ENCODE assay signal across 8 mouse cellular contexts in the genomic region with DNA sequence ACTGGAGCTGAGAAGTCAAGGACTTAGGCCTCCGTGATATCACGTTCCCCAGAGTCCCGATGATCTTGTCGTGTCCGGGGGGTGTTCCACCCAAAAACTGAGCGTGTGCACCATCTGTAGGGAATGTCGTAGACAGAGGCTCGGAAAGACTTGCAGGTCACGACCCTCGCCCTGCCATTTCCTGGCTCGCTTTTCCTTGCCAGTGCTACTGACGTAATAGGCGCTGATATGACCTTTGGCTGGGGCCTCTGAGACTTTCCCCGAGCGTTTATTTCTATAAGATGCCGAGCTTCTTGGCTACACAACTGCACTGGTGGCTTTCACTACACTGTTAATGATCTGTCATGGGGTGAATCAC. TPM values are rescaled to one million over a fixed set of nuclear protein-coding genes. Genes with fewer than 3 reads are reported as not detected.
A peak's percentile ranks its signal among the peaks of the same experiment; 100 is the strongest.
DNase-seq lines count a peak whose midpoint lies in the region; ATAC-seq lines count a peak whose summit lies in the region.

No protein-coding gene starts in this region.

- peak overlapping the region; percentile 63 for H3K4me3 ChIP-seq in heart, embryonic 15.5 days
- H3K4me3 ChIP-seq in hindbrain, embryonic 13.5 days = peak overlapping the region; percentile 47
- peak overlapping the region; percentile 32 for H3K4me3 ChIP-seq in midbrain, embryonic 11.5 days (ENCODE audit: low read depth, low read length)

- DNase-seq in heart, postnatal 4 days = no peak
- no peak for DNase-seq in midbrain, embryonic 11.5 days (ENCODE audit: low spot score, missing footprints)
- no peak for DNase-seq in adrenal gland, adult 18-20 months (ENCODE audit: low spot score in 2 of 2)
- no peak for DNase-seq in ovary, postnatal 14 days (ENCODE audit: low spot score)
- no peak for DNase-seq in right cerebral cortex, postnatal 10 days (ENCODE audit: low spot score in 2 of 2)

- no peaks in the 10 kb centered on the region for H3K27me3 ChIP-seq in heart, embryonic 15.5 days
- H3K27me3 ChIP-seq in hindbrain, embryonic 13.5 days = peaks cover 2% of the 10 kb centered on the region; the same call in 1 of the 2 replicates
- H3K27me3 ChIP-seq in midbrain, embryonic 11.5 days (ENCODE audit: control insufficient read depth, insufficient read depth, low read length) = no peaks in the 10 kb centered on the region

- peak overlapping the region; percentile 83 for H3K27ac ChIP-seq in heart, embryonic 15.5 days
- H3K27ac ChIP-seq in hindbrain, embryonic 13.5 days = peak overlapping the region; percentile 85
- peak overlapping the region; percentile 40; the same call in 1 of the 2 replicates for H3K27ac ChIP-seq in midbrain, embryonic 11.5 days (ENCODE audit: low read depth, low read length)

- no peak for ATAC-seq in heart, embryonic 15.5 days (replicated peaks; ENCODE audit: insufficient number of reproducible peaks, insufficient read depth, low FRiP score, low read depth)
- peak; percentile 20 for ATAC-seq in activated CD4-positive, CD25-positive, alpha-beta regulatory T cell, adult 4 months
- peak; percentile 21; the same call in 1 of the 2 replicates for ATAC-seq in hindbrain, embryonic 13.5 days (ENCODE audit: low FRiP score)
- ATAC-seq in midbrain, embryonic 11.5 days (ENCODE audit: low FRiP score) = no peak

- peak overlapping the region; percentile 64 for H3K9ac ChIP-seq in heart, embryonic 15.5 days
- peak overlapping the region; percentile 71 for H3K9ac ChIP-seq in hindbrain, embryonic 13.5 days
- peak overlapping the region; percentile 63 for H3K9ac ChIP-seq in midbrain, embryonic 11.5 days (ENCODE audit: low read length)

- peaks cover 10% of the 10 kb centered on the region for H3K4me1 ChIP-seq in heart, embryonic 15.5 days (replicated peaks)
- H3K4me1 ChIP-seq in hindbrain, embryonic 13.5 days (replicated peaks) = peaks cover 11% of the 10 kb centered on the region
- peaks cover 6% of the 10 kb centered on the region; the same call in 1 of the 2 replicates for H3K4me1 ChIP-seq in midbrain, embryonic 11.5 days (ENCODE audit: control insufficient read depth, insufficient read depth, low read length)

- H3K4me2 ChIP-seq in heart, embryonic 15.5 days = peak overlapping the region; percentile 86
- H3K4me2 ChIP-seq in hindbrain, embryonic 13.5 days = peak overlapping the region; percentile 82
- H3K4me2 ChIP-seq in midbrain, embryonic 11.5 days = peak overlapping the region; percentile 53

- WGBS in heart, embryonic 15.5 days = 5% methylated on average over 16 of the region's 16 CpGs
- WGBS in hindbrain, embryonic 13.5 days = 12% methylated on average over 16 of the region's 16 CpGs
- WGBS in midbrain, embryonic 11.5 days = 12% methylated on average over 16 of the region's 16 CpGs

- H3K36me3 ChIP-seq in heart, embryonic 15.5 days = no peaks in the 10 kb centered on the region
- no peaks in the 10 kb centered on the region for H3K36me3 ChIP-seq in hindbrain, embryonic 13.5 days
- no peaks in the 10 kb centered on the region for H3K36me3 ChIP-seq in midbrain, embryonic 11.5 days (ENCODE audit: control insufficient read depth, insufficient read depth, low read length)

- no peaks in the 10 kb centered on the region for H3K9me3 ChIP-seq in heart, embryonic 15.5 days (replicated peaks)
- H3K9me3 ChIP-seq in hindbrain, embryonic 13.5 days = no peaks in the 10 kb centered on the region
- H3K9me3 ChIP-seq in midbrain, embryonic 11.5 days (ENCODE audit: control insufficient read depth, low read length) = no peaks in the 10 kb centered on the region

RNA-seq across cellular contexts. Expression of gene Zfp324, which starts 15.8 kb away (rescaled TPM):
- polyA plus RNA-seq in heart, embryonic 15.5 days (2015; fragmentation: Nextera tagmentation; extraction: Ambion mirVana) = 5.2 and 7.5 TPM in 2 replicates
- total RNA-seq in heart, postnatal 4 days (2021) = 1 to 10 TPM; 4.9 to 5.4 TPM
- 1 to 10 TPM; 2.4 to 3.4 TPM for polyA plus RNA-seq in activated CD4-positive, CD25-positive, alpha-beta regulatory T cell, adult 4 months (2017; shearing (Covaris generic))
- polyA plus RNA-seq in hindbrain, embryonic 13.5 days (2015; fragmentation: Nextera tagmentation; extraction: Ambion mirVana) = 13.6 and 13.7 TPM in 2 replicates
- 7.8 TPM in 2 replicates for polyA plus RNA-seq in midbrain, embryonic 11.5 days (2014; fragmentation: Nextera tagmentation; extraction: Ambion mirVana)
- 1 to 10 TPM; 8.4 to 9.5 TPM for total RNA-seq in adrenal gland, adult 18-20 months (2021)

RNA-seq across cellular contexts. Expression of gene Rnf225, which starts 22.6 kb away (rescaled TPM):
- polyA plus RNA-seq in heart, embryonic 15.5 days (2015; fragmentation: Nextera tagmentation; extraction: Ambion mirVana) = 0.47 and 0.49 TPM in 2 replicates
- under 1 TPM; 0.38 to 0.67 TPM for total RNA-seq in heart, postnatal 4 days (2021)
- not detected for polyA plus RNA-seq in activated CD4-positive, CD25-positive, alpha-beta regulatory T cell, adult 4 months (2017; shearing (Covaris generic))
- 0.70 TPM in 2 replicates for polyA plus RNA-seq in hindbrain, embryonic 13.5 days (2015; fragmentation: Nextera tagmentation; extraction: Ambion mirVana)
- polyA plus RNA-seq in midbrain, embryonic 11.5 days (2014; fragmentation: Nextera tagmentation; extraction: Ambion mirVana) = 0.55 and 0.59 TPM in 2 replicates
- total RNA-seq in adrenal gland, adult 18-20 months (2021) = under 1 TPM; 0.30 to 0.45 TPM

RNA-seq across cellular contexts. Expression of gene Rps5, which starts 27.8 kb away (rescaled TPM):
- 453 and 535 TPM in 2 replicates for polyA plus RNA-seq in heart, embryonic 15.5 days (2015; fragmentation: Nextera tagmentation; extraction: Ambion mirVana)
- total RNA-seq in heart, postnatal 4 days (2021) = 100 to 1,000 TPM; 857 to 895 TPM
- 1,000 to 10,000 TPM; 2,813 to 3,009 TPM for polyA plus RNA-seq in activated CD4-positive, CD25-positive, alpha-beta regulatory T cell, adult 4 months (2017; shearing (Covaris generic))
- polyA plus RNA-seq in hindbrain, embryonic 13.5 days (2015; fragmentation: Nextera tagmentation; extraction: Ambion mirVana) = 661 and 665 TPM in 2 replicates
- polyA plus RNA-seq in midbrain, embryonic 11.5 days (2014; fragmentation: Nextera tagmentation; extraction: Ambion mirVana) = 788 and 866 TPM in 2 replicates
- 100 to 1,000 TPM; 896 to 922 TPM for total RNA-seq in adrenal gland, adult 18-20 months (2021)

RNA-seq across cellular contexts. Expression of gene Zfp446, which starts 27.8 kb away (rescaled TPM):
- polyA plus RNA-seq in heart, embryonic 15.5 days (2015; fragmentation: Nextera tagmentation; extraction: Ambion mirVana) = 5.0 and 6.4 TPM in 2 replicates
- total RNA-seq in heart, postnatal 4 days (2021) = 1 to 10 TPM; 3.3 to 4.3 TPM
- polyA plus RNA-seq in activated CD4-positive, CD25-positive, alpha-beta regulatory T cell, adult 4 months (2017; shearing (Covaris generic)) = 1 to 10 TPM; 2.6 to 3.3 TPM
- 12.4 and 13.2 TPM in 2 replicates for polyA plus RNA-seq in hindbrain, embryonic 13.5 days (2015; fragmentation: Nextera tagmentation; extraction: Ambion mirVana)
- 9.6 and 9.8 TPM in 2 replicates for polyA plus RNA-seq in midbrain, embryonic 11.5 days (2014; fragmentation: Nextera tagmentation; extraction: Ambion mirVana)
- total RNA-seq in adrenal gland, adult 18-20 months (2021) = 1 to 10 TPM; 5.7 to 6.5 TPM

RNA-seq across cellular contexts. Expression of gene Slc27a5, which starts 48.1 kb away (rescaled TPM):
- 0.14 TPM in 1 of 2 replicates, not detected in the other for polyA plus RNA-seq in heart, embryonic 15.5 days (2015; fragmentation: Nextera tagmentation; extraction: Ambion mirVana)
- not detected for total RNA-seq in heart, postnatal 4 days (2021)
- under 1 TPM in 1 of 2 experiments, not detected in 1; 0.29 TPM for polyA plus RNA-seq in activated CD4-positive, CD25-positive, alpha-beta regulatory T cell, adult 4 months (2017; shearing (Covaris generic))
- polyA plus RNA-seq in hindbrain, embryonic 13.5 days (2015; fragmentation: Nextera tagmentation; extraction: Ambion mirVana) = 0.19 and 0.44 TPM in 2 replicates
- not detected in 2 replicates for polyA plus RNA-seq in midbrain, embryonic 11.5 days (2014; fragmentation: Nextera tagmentation; extraction: Ambion mirVana)
- total RNA-seq in adrenal gland, adult 18-20 months (2021) = under 1 TPM in 1 of 2 experiments, not detected in 1; 0.70 TPM

Comparison
In these comparisons a context has a peak if more than half of its experiments do, and no peak if none do; other contexts are left out.
1. ATAC-seq: peak in activated CD4-positive, CD25-positive, alpha-beta regulatory T cell, adult 4 months (single experiment) and hindbrain, embryonic 13.5 days (single experiment); none in heart, embryonic 15.5 days (single experiment) and midbrain, embryonic 11.5 days (single experiment).
2. Peak in every context shown above with its lines, with median percentiles within 50 percentile points of each other: H3K27ac ChIP-seq, H3K4me2 ChIP-seq, H3K4me3 ChIP-seq and H3K9ac ChIP-seq.